Mouse (Mus musculus) gastrocnemius, postnatal 10 days (tissue): ENCODE data around the gene Slc52a3. TPM values are rescaled to one million over a fixed set of nuclear protein-coding genes. Genes with fewer than 3 reads are reported as not detected.
A peak's percentile ranks its signal among the peaks of the same experiment; 100 is the strongest.

Experiments
- DNase-seq: peaks from one replicate; pipeline ENCODE4 v3.0.0; 2021; ENCODE audit warnings: mixed read lengths
- long read RNA-seq, 2 experiments: library from polyadenylated mRNA; stranded (forward); transcript quantifications; one replicate each; pipeline ENCODE4 v2.0.0; 2021
- total RNA-seq, 2 experiments: library from RNA; stranded (reverse); gene quantifications; 2 replicates each; pipeline ENCODE4 v1.2.3; 2021

Slc52a3 gene
- total RNA-seq = 1 to 10 TPM; 1.1 to 1.3 TPM
- long read RNA-seq, experiment 1, partial matches to known transcripts = 0 of 4 reads
- long read RNA-seq, experiment 1, other reads (novel, unspliced or antisense) = 0 of 4 reads
- long read RNA-seq, experiment 2, partial matches to known transcripts = 0 of 4 reads
- long read RNA-seq, experiment 2, other reads (novel, unspliced or antisense) = 0 of 4 reads

- DNase-seq = peak; percentile 93
Observed at GRCm38 (mm10) chr2:151996229-151997189, at the start of gene Slc52a3. Slc52a3 (plus strand) TSS chr2:151996511.

- DNase-seq = no peak
Observed at GRCm38 (mm10) chr2:151947617-151948016, 48.7 kb upstream of the Slc52a3 start.

GRCm38 (mm10) chr2:151948311-151948710, 48.0 kb upstream of the Slc52a3 start:
- no peak for DNase-seq

GRCm38 (mm10) chr2:151949082-151949774, 47.1 kb upstream of the Slc52a3 start:
- no peak for DNase-seq

- DNase-seq = no peak
Observed at GRCm38 (mm10) chr2:151953665-151954064, 42.6 kb upstream of the Slc52a3 start.

- DNase-seq = no peak
Observed at GRCm38 (mm10) chr2:151956500-151957137, 39.7 kb upstream of the Slc52a3 start.

GRCm38 (mm10) chr2:151959274-151959673, 37.0 kb upstream of the Slc52a3 start:
- no peak for DNase-seq

- DNase-seq = no peak
Observed at GRCm38 (mm10) chr2:151961284-151962196, 34.8 kb upstream of the Slc52a3 start.

GRCm38 (mm10) chr2:151962474-151962873, 33.8 kb upstream of the Slc52a3 start:
- DNase-seq = no peak

- DNase-seq = no peak
Observed at GRCm38 (mm10) chr2:151963319-151963718, 33.0 kb upstream of the Slc52a3 start.

GRCm38 (mm10) chr2:151964052-151964451, 32.3 kb upstream of the Slc52a3 start:
- DNase-seq = no peak

- DNase-seq = no peak
Observed at GRCm38 (mm10) chr2:151967176-151967750, 29.0 kb upstream of the Slc52a3 start.

GRCm38 (mm10) chr2:151967792-151968191, 28.5 kb upstream of the Slc52a3 start:
- DNase-seq = no peak

GRCm38 (mm10) chr2:151968451-151968850, 27.9 kb upstream of the Slc52a3 start:
- no peak for DNase-seq

- no peak for DNase-seq
Observed at GRCm38 (mm10) chr2:151968986-151969385, 27.3 kb upstream of the Slc52a3 start.

GRCm38 (mm10) chr2:151969396-151969795, 26.9 kb upstream of the Slc52a3 start:
- DNase-seq = no peak

GRCm38 (mm10) chr2:151970191-151971172, 25.8 kb upstream of the Slc52a3 start:
- peak; percentile 55 for DNase-seq

GRCm38 (mm10) chr2:151971748-151972147, 24.6 kb upstream of the Slc52a3 start:
- no peak for DNase-seq

- DNase-seq = no peak
Observed at GRCm38 (mm10) chr2:151972880-151973594, 23.3 kb upstream of the Slc52a3 start.
